Mouse (Mus musculus): ENCODE results near the gene Tmem141. TPM values are rescaled to one million over a fixed set of nuclear protein-coding genes. Genes with fewer than 3 reads are reported as not detected.

The Tmem141 gene
- polyA plus RNA-seq, 3 experiments from 2014 or later = 0.80 to 2.2 (median 1.1) TPM

DNA sequence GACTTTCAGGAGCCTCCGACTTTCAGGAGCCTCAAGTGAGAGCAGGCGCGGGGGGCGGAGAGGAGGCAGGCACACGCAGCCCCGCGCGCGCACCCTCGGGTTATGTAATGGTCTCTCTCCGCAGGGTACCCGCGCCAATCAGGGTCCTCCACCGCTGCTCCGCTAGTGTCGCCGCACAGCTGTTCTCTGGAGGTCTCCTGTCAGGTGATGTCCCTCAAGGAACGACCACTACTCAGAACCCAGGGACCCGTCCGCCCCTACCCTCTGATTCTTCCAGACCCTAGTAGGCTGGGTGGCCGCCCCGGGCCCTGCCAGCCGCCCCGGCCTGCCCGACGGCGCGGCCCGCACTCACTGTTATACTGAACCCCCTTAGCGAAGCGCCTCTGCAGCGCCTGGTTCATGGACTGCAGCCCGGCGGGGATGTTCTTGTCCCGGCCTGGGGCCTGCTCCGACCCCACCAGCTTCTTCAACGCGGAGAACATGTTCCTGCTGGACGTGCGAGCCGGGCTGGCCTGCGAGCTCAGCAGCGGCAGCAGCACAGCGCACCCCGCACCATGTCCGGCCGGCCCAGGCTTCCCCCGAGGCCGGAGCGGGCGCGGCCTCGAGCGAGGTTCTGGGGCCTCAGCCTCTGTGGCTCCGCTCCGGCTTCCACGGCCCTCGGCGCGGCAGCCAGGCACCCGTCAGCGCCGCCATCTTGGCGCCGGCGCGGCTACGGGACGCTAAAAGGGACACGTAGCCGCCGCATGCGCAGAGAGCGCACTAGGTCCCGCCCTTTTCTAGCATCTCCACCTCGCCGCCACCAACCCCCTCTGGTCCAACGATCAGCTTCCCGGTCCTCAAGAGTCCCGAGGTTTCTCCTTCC lies 13.8 kb downstream of the Tmem141 start, which contains the start of gene Rabl6:
TSS of gene Rabl6 (minus strand) at position 761 of the 862 bp plus-strand sequence.
- ATAC-seq = peak; percentile 78

- no peak for ATAC-seq
Observed at GRCm38 (mm10) chr2:25602526-25602925, 19.3 kb downstream of the Tmem141 start.

DNA sequence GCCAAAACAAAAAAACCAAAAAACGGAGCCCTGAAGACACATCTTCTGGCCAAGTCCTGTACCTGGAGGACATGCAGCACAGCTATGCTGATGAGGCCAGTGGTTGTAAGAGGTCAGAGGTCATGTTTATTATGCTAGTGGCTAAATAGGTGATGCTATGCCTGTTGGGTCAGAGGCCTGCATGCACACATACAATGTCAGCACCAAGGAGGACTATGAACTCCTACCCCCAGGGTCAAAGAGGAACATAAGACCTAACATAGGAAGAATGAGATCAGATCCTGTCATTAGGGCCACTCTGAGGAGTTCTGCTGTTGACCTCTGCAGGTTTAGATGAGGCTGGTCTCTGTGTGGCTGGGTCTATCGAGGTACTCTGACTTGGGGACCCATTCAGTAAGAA lies 21.8 kb downstream of the Tmem141 start:
- ATAC-seq = no peak

DNA sequence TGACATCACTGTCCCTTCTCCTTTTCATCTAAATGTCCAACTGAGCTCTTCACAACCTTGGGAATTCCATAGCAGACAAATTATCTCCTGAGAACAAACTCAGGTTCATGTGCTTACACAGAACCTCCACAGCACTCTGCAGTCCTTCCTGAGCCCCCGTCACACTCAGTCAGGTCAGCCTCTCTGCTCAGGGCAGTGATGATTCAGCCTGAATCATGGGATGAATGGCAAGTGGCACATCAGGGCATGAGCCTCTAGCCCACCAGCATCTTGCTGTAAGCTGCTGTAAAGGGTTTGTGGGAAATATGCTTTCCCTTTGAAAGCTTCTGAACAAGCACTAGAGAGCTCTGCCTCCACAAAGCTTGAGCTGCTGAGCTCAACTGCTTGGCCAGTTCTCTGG lies 23.1 kb downstream of the Tmem141 start:
- no peak for ATAC-seq

DNA sequence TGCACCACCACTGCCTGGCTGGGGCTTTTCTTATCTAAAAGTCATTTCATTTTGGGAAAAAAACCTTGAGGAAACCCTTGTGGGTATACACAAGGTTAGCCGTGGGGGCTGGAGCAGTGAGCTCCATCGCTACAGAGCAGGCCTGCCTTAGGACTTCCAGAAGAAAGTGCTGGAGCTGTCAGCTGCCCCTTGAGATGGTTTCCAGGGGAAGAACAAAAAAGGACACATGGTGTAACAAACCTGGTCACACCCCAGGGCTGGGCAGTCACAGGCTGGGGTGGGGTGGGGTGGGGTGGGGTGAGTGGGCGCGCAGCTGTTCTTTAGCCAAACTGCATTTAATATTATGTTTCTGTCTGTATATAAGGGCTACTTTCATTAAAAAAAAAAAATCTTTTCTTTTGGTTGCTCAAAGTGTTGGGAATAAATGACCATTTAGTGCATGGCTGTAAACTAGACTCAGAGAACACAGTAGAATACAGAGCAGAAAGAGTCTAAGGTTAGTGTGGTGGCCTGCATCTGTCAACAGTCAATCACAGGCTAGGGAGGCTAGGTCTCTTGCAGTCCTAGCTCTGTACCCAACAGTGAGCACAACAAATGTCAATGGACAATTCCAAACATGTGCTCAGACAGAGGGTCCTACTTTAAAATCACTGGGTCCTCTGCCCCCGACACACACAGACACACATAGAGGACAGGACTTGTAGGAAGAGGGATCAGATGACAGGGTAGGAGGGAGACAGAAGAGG lies 24.9 kb downstream of the Tmem141 start:
- ATAC-seq = no peak

GRCm38 (mm10) chr2:25591863-25592262 lies 29.9 kb downstream of the Tmem141 start:
- no peak for ATAC-seq

- no peak for ATAC-seq
Observed at GRCm38 (mm10) chr2:25588227-25588907, 33.4 kb downstream of the Tmem141 start.

GRCm38 (mm10) chr2:25587290-25587689 lies 34.5 kb downstream of the Tmem141 start:
- no peak for ATAC-seq

GRCm38 (mm10) chr2:25585601-25586000 lies 36.2 kb downstream of the Tmem141 start:
- ATAC-seq = no peak

DNA sequence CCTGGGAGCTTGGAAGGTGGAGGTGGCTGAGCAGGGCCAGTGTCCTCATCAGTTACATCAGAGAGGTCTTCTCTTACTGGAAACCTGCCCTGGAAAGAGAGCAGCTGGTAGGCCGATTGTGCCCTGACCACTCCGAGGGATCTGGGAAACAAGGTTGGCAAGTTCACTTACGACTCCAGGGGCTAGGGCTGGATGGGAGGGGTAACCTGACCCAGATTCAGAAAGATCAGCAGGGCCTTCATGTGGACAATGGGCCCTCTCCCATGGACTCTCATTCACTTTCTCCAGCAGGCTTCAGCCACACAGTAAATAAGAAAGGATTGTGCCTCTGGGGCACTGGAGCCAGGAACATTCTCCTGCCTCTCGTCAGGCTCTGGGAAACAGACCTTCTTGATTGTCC lies 36.9 kb downstream of the Tmem141 start:
- no peak for ATAC-seq

GRCm38 (mm10) chr2:25584152-25584551 lies 37.7 kb downstream of the Tmem141 start:
- no peak for ATAC-seq

GRCm38 (mm10) chr2:25583571-25583970 lies 38.2 kb downstream of the Tmem141 start:
- no peak for ATAC-seq

DNA sequence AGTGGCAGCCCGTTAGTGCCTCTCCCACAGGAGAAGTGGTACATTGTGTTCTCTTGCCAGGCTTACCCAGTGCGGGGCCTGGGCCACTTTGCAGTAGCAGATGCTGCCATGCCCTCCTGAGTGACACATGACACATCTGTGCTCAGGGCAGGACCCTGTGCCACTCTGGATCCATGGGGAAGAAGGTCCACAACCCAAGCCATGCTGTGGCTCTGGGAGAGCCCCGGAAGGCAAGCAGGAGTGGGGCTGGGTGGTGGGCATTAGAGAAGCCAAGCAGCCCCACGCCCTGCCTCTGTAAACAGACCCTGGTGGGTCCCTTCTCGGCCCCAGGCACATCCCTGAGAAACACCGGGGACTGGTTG lies 38.7 kb downstream of the Tmem141 start:
- no peak for ATAC-seq

- ATAC-seq = no peak
Observed at GRCm38 (mm10) chr2:25582466-25583119, 39.2 kb downstream of the Tmem141 start.

- no peak for ATAC-seq
Observed at GRCm38 (mm10) chr2:25581901-25582301, 39.9 kb downstream of the Tmem141 start.

GRCm38 (mm10) chr2:25581294-25581864 lies 40.4 kb downstream of the Tmem141 start, which contains the start of gene Ajm1:
Ajm1 (minus strand) TSS chr2:25581757.
- peak; percentile 73 for ATAC-seq

DNA sequence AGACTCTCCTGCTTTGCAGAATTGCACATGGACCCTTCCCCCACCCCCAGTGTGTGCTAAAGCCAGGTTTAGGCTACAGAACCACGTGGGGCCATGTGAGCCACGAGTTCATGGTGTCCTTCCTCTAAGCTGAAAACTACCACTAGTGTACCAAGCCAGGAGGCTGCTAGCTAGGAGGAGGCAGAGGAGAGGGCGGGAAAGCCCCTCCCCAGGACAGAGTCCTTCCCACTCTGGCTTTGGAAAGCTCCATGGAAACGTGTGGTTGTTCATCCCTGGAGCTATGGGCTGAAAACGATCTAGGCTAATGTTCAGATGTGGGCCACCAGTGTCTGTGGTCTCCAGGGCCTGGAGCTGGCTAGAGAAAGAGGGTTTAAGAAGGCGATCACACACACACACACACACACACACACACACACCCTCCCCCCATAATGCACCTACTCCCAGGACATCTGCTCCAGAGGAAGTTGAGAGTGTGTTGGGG lies 41.1 kb downstream of the Tmem141 start:
- ATAC-seq = no peak

- ATAC-seq = peak; percentile 57
Observed at GRCm38 (mm10) chr2:25579737-25580460, 41.9 kb downstream of the Tmem141 start.

DNA sequence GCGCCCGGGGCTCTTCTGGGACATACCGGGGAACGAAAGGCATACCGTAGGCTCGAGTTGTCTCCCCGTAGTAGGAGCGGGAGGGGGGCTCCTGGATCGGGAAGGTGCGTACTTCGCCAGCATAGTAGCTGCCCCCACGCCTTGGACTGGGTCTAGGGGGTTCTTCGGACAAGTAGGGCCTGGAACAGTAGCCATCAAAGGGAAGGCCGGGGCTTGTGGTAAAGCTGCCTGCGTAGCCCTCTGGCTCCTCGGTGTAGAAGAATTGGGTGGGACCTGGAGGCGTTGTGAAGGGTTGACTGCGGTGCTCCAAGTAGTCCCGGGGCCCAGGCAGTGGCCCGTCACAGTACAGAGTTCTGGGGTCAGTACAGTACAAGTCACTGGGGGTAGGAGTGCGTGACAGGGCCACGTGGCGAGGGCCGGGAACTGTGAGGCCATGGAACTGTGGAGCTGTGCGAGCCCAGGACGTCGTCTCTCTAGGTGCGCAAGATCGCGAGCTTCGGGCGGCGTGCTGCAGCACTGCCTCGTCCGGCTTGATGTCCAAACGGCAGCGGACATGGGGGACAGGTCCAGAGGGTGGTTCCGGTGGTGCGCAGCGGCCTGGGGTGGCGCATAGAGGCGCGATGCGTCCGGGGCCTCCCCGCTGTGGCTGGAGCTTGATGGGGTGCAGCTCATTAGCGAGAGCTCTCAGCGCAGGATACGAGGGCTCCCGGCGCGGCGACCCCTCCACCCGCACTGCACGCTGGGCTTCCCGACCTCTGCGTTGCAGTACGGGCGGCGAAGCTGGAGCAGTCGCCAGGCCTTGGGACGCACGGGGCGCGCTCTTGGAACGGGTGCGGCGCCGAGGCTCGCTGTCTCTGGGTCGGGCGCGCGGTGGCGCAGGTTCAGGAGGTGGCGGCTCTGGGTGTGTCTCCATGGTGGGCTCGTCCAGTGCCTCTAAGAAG lies 42.7 kb downstream of the Tmem141 start:
- no peak for ATAC-seq

Measured in inflammation-experienced regulatory T-cells, adult 6 months (primary cell).